Mouse (Mus musculus): ENCODE results near the gene Hoxb6. TPM values are rescaled to one million over a fixed set of nuclear protein-coding genes. Genes with fewer than 3 reads are reported as not detected.

Hoxb6 gene
- polyA plus RNA-seq, 1 experiment = 62.7 TPM

- DNase-seq = peak; percentile 53
- peak overlapping the region; percentile 79 for H3K4me3 ChIP-seq (ENCODE audit: insufficient read depth, low read depth, low read length)
- TF ChIP-seq CTCF (conservative IDR thresholded peaks at IDR 0.05; ENCODE audit: insufficient read depth, insufficient read length, low read depth, low read length) (no peak), POLR2A (IDR thresholded peaks at IDR 0.05; ENCODE audit: low read depth, low read length) (no peak)
- H3K36me3 ChIP-seq (ENCODE audit: control insufficient read depth, insufficient read depth, low read length) = no peaks in the 10 kb centered on the region
- peak overlapping the region; percentile 99 for H3K27ac ChIP-seq (ENCODE audit: insufficient read depth, low read depth, low read length)
- H3K4me1 ChIP-seq (ENCODE audit: control insufficient read depth, insufficient read depth, low read length) = peaks cover 9% of the 10 kb centered on the region; the same call in 1 of the 2 replicates
- under 1% methylated on average over 46 of the region's 49 CpGs for WGBS
- H3K27me3 ChIP-seq (replicated peaks; ENCODE audit: control insufficient read depth, insufficient read depth, low read length) = no peaks in the 10 kb centered on the region
Observed at GRCm38 (mm10) chr11:96282795-96283430, 9.4 kb upstream of the Hoxb6 start.

GRCm38 (mm10) chr11:96284041-96284749 is 8.1 kb upstream of the Hoxb6 start:
- DNase-seq = peak; percentile 77

GRCm38 (mm10) chr11:96284774-96285734 is 7.2 kb upstream of the Hoxb6 start:
- under 1% methylated on average over 36 of the region's 37 CpGs for WGBS
- H3K4me3 ChIP-seq (ENCODE audit: insufficient read depth, low read depth, low read length) = peak overlapping the region; percentile 79

More at GRCm38 (mm10) chr11:96284041-96284749, 8.1 kb upstream of the Hoxb6 start:
- Histone ChIP-seq H3K36me3 (ENCODE audit: control insufficient read depth, insufficient read depth, low read length) (no peaks in the 10 kb centered on the region), H3K27me3 (replicated peaks; ENCODE audit: control insufficient read depth, insufficient read depth, low read length) (no peaks in the 10 kb centered on the region), H3K27ac (ENCODE audit: insufficient read depth, low read depth, low read length) (peak overlapping the region; percentile 100), H3K4me1 (ENCODE audit: control insufficient read depth, insufficient read depth, low read length) (peaks cover 17% of the 10 kb centered on the region; the same call in 1 of the 2 replicates), H3K4me3 (ENCODE audit: insufficient read depth, low read depth, low read length) (peak overlapping the region; percentile 79)
- TF ChIP-seq CTCF (conservative IDR thresholded peaks at IDR 0.05; ENCODE audit: insufficient read depth, insufficient read length, low read depth, low read length) = no peak
- TF ChIP-seq POLR2A (IDR thresholded peaks at IDR 0.05; ENCODE audit: low read depth, low read length) = no peak
- WGBS = under 1% methylated on average over 49 of the region's 49 CpGs

DNA sequence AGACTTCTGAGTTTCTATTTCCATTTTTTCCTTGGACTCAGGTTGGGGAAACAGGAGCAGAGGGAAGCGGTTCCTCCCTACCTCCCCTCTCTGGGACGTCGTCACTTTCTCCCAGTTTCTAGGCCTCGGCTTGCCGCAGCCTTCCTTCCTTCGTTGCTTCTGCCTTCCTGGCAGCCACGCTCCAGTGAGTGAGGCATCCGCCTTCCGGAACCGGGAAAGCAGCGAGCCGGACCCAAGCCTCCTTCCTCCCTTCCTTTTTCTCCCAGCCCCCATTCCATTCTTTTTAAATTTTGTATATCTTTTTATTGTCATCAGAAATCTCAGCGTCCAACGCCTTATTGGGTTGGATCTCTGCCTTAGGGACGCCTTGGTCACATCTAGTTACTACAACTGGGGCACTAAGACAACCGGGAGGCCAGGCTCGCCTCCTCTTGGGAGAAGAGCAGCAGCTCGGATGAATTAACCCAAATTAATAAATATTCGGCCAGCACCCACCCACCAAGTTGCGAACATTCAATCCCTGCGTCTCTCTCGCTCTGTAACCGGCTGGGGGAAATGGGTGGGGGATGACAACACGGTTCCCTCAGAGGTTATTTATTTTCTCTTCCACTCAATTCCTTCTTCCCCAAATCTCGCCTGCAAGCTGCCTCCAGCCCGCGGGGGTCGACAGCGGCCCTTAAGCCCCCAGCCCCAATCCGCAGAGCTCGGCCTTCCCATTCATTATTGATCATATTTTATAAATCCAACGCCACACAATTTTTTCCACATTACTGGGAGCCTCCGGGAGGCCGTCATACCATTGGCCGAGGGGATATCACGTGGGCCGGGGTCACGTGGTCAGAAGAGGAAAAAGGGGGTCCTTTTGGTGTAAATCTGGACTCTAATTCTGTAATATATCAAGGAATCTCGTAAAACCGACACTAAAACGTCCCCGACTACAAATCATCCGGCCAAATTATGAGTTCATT is 6.2 kb upstream of the Hoxb6 start, which contains the start of gene Hoxb7:
Gene Hoxb7, plus strand, starts transcription at position 853 of the 968 bp plus-strand sequence.
- Histone ChIP-seq H3K27me3 (replicated peaks; ENCODE audit: control insufficient read depth, insufficient read depth, low read length) (no peaks in the 10 kb centered on the region), H3K4me1 (ENCODE audit: control insufficient read depth, insufficient read depth, low read length) (peaks cover 12% of the 10 kb centered on the region; the same call in 1 of the 2 replicates), H3K36me3 (ENCODE audit: control insufficient read depth, insufficient read depth, low read length) (no peaks in the 10 kb centered on the region), H3K27ac (ENCODE audit: insufficient read depth, low read depth, low read length) (peak within 1 kb of the TSS; percentile 91), H3K4me3 (ENCODE audit: insufficient read depth, low read depth, low read length) (peak within 1 kb of the TSS; percentile 76)
- peak; percentile 93 for DNase-seq
- peak; percentile 67 for TF ChIP-seq POLR2A (IDR thresholded peaks at IDR 0.05; ENCODE audit: low read depth, low read length)
- no peak for TF ChIP-seq CTCF (conservative IDR thresholded peaks at IDR 0.05; ENCODE audit: insufficient read depth, insufficient read length, low read depth, low read length)
- under 1% methylated on average over 43 of the region's 43 CpGs for WGBS

More at GRCm38 (mm10) chr11:96284774-96285734, 7.2 kb upstream of the Hoxb6 start:
- Histone ChIP-seq H3K36me3 (ENCODE audit: control insufficient read depth, insufficient read depth, low read length) (no peaks in the 10 kb centered on the region), H3K4me1 (ENCODE audit: control insufficient read depth, insufficient read depth, low read length) (peaks cover 17% of the 10 kb centered on the region; the same call in 1 of the 2 replicates), H3K27ac (ENCODE audit: insufficient read depth, low read depth, low read length) (peak overlapping the region; percentile 100), H3K27me3 (replicated peaks; ENCODE audit: control insufficient read depth, insufficient read depth, low read length) (no peaks in the 10 kb centered on the region)
- TF ChIP-seq POLR2A (IDR thresholded peaks at IDR 0.05; ENCODE audit: low read depth, low read length) = peak; percentile 64
- no peak for TF ChIP-seq CTCF (conservative IDR thresholded peaks at IDR 0.05; ENCODE audit: insufficient read depth, insufficient read length, low read depth, low read length)
- DNase-seq = peak; percentile 85

DNA sequence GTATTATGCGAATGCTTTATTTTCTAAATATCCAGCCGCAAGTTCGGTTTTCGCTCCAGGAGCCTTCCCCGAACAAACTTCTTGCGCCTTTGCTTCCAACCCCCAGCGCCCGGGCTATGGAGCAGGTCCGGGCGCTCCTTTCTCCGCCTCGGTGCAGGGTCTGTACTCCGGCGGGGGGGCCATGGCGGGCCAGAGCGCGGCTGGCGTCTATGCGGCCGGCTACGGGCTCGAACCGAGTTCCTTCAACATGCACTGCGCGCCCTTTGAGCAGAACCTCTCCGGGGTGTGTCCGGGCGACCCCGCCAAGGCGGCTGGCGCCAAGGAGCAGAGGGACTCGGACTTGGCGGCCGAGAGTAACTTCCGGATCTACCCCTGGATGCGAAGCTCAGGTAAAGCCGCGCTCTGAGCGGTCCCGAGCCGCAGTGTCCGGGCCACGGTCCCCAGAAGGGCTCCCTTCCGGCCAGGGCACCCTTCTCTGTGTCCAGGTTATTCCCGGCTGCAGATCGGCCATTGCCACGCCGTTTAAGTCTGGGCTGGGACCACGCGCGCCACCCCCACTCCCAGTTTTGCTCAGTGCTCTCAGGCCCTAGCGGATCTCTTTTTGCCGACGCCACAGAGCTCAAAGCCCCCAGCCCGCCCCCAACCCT is 5.4 kb upstream of the Hoxb6 start:
- H3K27me3 ChIP-seq (replicated peaks; ENCODE audit: control insufficient read depth, insufficient read depth, low read length) = no peaks in the 10 kb centered on the region
- TF ChIP-seq POLR2A (IDR thresholded peaks at IDR 0.05; ENCODE audit: low read depth, low read length) (peak; percentile 25), CTCF (conservative IDR thresholded peaks at IDR 0.05; ENCODE audit: insufficient read depth, insufficient read length, low read depth, low read length) (no peak)
- under 1% methylated on average over 55 of the region's 55 CpGs for WGBS

More for the DNA sequence above, 5.4 kb upstream of the Hoxb6 start:
- peak overlapping the region; percentile 76 for H3K4me3 ChIP-seq (ENCODE audit: insufficient read depth, low read depth, low read length)
- peak overlapping the region; percentile 91 for H3K27ac ChIP-seq (ENCODE audit: insufficient read depth, low read depth, low read length)
- H3K36me3 ChIP-seq (ENCODE audit: control insufficient read depth, insufficient read depth, low read length) = no peaks in the 10 kb centered on the region
- peak; percentile 85 for DNase-seq
- peaks cover 14% of the 10 kb centered on the region; the same call in 1 of the 2 replicates for H3K4me1 ChIP-seq (ENCODE audit: control insufficient read depth, insufficient read depth, low read length)

Measured in kidney, adult 2 months (tissue).